Mouse (Mus musculus): ENCODE results near the gene Slc6a5.

- TF ChIP-seq POLR2A (IDR thresholded peaks at IDR 0.05; ENCODE audit: control insufficient read depth, extremely low read depth, insufficient read depth, low read length, poor library complexity) (no peak), CTCF (IDR thresholded peaks at IDR 0.05; ENCODE audit: borderline replicate concordance, control insufficient read depth, extremely low read depth, insufficient read depth, low read length, poor library complexity) (no peak)
These were observed 59.6 kb downstream of the Slc6a5 start for GRCm38 (mm10) chr7:49969516-49969915.
